Mouse (Mus musculus): Measurements from ENCODE around the gene Sdad1.

The Sdad1 gene

DNA sequence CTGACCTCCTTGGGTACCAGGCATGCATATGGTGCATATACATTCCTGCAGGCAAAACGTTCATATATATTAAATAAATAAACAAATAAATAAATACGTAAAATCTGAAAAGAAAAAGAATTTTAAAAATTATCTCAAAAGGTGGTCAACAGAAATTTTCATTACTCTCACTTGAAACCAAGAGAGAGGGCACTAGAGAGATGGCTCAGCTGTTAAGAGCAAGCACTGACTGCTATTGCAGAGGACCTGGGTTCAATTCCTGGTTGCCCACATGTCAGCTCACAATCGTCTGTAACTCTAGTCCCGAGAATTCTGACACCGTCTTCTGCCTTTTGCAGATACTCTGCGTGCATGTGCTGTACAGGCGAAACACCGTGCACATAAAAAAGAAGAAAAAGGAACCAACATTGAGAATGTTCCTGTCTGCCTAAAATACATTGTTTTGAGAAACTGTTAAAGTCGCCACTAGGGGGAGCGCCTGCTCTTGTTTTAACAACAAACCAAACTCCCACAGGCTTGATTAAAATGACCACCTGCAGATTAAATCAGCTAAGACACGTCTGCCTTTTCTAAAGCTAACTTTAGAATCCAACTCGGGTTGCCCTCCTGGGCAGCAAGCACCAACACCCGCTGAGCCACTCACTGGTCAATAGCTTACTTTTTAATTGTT is 1.9 kb upstream of the Sdad1 start:
- DNase-seq (ENCODE audit: low spot score in 2 of 2) = peak; percentile 73 to 80

DNA sequence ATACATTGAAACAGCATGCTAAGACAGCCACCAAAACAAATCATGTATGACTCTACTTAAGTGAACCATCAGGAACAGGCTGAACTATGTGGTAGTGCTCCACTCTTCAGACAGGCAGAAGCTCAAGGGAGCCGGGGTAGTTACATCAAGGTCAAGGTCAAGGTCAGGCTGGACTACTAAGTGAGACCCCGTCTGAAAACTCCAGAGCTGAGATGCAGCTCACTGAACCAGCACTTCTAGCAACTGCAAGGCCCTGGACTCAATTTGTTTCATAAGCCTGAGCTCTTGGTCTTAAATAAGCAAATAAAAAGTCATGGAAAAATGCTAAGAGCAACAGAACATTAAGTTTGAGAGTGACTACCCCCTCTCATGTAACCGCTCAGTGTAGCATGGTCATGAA is 6.0 kb downstream of the Sdad1 start:
- DNase-seq (ENCODE audit: low spot score in 2 of 2) = no peak

DNA sequence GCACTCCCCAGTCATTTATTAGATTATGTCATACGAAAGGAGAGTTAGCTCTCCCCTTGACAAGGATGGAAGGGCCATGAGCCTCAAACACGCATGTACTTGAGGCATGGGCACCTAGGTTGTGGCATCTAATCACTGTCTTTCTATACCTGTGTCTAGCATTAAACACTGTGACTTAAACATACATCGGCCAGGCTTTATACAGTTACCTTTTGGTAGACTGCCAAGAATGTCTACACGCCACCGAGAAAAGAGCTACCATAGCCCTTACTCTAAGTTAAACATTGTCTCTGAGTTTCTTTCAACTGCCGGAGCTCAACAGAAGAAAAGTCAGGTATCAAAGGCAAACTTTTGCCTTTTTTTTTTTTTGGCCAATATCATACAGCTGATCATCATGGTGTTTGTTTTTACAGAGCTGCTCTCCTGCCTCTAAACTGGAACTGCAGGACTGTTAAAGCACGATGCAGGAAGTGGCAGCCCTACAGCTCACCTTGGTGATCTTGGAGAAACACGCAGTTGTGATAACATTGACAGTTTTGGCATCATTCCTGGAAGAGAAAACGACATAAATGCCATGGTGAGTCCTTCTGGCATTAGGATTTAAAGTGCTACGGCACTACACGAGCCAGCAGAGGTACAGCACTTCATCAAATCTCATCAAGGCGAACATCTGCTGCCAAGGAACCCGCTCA is 8.0 kb downstream of the Sdad1 start:
- no peak for DNase-seq (ENCODE audit: low spot score in 2 of 2)

DNA sequence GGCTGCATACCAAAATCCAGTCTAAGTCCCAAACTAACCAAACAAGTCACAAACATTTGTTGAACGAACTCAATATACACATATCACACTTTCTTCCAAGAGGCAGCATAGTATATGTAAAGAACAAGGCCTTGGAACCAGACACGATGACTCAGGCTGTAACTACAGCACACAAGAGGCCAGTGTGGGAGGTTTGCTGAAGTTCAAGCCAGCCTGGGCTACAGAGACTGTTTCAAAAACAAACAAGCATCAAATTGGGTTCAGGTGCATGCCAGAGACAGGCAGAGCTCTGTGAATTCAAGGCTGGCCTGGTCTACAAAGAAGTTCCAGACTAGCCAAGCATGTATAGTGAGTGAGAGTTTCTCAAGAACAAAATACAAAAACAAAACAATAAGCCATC is 15.8 kb downstream of the Sdad1 start:
- DNase-seq (ENCODE audit: low spot score in 2 of 2) = no peak

DNA sequence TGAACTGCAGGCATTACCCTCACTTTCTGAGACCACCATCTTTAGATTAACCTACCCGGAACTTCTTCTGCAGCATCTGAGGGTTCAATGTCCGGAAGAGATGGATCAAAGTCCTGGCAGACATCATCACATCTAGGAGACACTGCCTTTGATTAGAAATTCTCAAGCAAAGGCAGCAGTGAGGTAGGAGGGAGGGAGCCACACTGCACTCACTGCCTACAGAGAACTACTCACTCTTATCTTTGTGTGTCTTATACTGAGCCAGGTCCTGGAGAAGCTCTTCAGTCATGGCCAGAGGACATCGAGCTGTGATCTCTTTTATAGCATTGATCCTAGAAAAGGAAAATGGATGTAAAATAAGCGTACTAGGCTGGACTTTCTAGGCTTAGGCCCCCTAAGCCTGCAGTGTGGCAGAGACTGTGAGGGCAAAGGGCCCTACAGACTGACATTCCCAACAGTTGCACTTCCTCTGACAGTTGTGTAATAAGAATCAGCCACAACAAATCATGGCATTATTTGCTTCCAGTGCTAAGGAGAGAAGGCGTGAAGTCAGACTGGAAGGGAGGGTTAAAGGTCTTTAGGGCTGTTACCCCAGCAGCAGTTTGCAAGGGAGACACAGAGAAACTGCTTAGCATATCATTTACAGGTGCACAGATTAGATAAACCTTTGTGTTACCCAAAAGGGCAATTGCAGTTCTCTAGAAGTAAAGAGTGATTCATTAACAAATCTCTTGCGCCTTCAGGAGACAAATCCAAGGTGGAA is 18.4 kb downstream of the Sdad1 start:
- DNase-seq (ENCODE audit: low spot score in 2 of 2) = no peak

DNA sequence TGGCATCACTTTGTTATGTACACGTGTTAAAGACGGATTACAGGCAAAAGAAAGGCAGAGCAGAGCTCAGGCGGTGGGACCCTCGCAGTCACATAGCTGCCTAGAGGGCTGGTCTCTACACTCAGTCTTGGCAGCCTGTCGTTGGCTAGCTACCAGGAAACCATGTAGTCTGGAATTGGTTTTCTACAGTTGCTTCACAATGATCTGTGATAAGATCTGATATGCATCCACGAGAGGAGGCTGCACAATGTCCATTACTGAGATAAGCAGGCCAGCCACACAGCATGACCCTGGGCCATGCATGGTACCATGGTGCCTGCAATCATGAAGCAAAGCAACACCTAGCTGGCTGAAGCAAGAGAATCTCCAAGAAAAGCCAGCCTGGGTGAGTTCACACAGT is 22.4 kb downstream of the Sdad1 start:
- no peak for DNase-seq (ENCODE audit: low spot score in 2 of 2)

DNA sequence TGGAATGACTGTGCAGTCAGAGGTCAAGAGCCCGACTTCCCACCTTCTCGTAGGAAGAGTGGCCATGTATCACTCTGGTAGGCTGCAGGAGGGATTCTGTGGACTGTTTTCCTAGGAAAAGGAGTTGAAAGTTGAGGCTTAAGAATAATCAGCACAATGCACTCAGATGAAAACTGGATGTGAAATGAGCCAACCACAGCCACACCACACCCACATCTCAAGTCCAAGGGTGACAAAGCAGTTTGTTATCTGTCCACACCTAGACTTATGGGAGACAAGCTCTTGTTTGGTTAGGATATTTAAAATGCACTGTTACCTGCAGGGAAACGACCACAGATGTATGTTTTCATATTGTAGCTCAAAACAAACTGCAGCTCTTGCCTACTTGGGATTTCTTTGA is 27.2 kb downstream of the Sdad1 start:
- no peak for DNase-seq (ENCODE audit: low spot score in 2 of 2)

DNA sequence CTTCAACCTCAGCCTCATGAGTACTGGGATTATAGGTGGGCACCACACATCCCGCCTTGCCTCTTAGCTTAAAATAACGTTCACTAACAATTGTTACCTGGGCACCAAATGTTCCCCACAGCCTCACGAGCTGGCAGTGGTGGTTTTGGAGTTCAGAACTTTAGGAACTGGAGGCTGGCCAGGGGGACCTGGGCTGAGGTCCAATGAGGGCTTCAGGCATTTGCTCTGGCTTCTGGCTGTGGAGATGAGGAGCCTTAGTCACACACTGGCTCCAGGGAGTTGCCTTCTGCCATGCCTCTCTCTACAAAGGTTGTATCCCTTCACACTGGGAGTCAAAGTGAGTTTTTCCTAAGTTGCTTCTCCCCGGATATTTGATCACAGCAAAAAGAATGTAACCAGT is 27.7 kb downstream of the Sdad1 start:
- no peak for DNase-seq (ENCODE audit: low spot score in 2 of 2)

DNA sequence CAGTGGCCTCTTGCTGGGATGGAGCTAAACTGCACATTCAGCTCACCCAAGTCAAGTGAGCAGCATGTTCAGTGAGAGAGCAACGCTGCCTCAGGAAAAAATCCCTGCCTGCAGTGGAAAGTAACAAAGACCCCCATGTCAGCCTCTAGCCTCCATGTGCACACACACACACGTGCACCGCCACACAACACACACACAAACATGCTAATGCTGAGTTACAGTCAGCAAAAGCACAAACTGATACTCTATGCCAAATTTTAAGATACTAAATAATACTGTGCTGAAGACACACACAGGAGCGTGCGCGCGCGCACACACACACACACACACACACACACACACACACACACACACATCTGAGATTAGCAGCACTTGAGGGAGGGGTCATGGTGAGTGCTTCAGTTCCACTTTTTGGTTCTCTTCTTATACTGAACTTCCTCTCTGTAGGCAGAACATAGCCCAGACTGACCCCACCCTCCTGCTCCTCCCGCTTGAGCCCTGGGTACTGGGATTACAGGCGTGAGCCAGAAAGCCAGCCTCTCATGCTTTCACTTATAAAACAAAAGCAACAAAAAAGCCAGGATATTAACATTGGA is 31.2 kb downstream of the Sdad1 start:
- DNase-seq (ENCODE audit: low spot score in 2 of 2) = no peak

DNA sequence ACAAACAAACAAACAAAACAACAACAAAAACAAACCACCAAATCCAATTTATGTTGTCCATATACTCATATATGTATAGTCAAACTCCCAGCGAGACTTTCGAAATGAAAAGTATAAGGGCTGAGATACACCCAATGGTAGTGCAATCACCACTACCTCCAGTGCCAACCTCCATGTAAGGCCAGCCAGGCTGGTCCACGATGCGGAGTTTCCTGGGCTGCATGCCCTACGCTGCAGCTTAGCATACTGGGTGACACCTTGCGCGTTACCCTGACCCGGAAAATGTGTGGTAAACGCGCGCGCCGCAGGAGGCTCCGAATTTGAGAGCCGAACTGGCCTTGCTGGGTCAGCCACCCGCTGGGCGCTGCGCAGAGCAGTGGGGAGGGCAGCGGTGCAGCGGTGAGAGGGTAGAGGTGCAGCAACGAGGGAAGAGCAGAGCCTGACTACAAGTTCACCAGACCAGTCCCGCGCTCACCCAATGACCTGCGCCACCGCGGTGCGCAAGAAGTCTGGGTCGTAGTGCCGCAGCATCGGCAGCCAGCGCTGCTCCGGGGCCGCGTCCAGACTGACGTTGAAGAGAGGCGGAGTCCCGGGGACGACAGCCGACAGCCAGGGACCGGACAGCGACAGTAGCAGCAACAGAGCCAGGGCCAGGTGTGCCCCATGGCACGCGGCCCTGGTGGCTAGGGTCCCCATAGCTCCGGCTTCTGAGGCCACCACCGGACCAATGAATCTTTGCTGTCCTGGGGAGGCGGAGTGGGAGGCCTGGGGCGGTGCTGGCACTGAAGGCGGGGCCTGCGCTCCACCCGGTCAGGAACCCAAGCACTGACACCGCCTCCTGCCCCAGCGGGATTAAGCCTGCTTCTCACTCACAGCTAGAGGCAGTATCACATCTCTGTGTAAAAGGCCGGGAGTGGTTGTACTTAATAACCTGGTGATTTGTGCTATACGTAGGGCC is 32.6 kb downstream of the Sdad1 start, which contains the start of gene Naaa:
Naaa (minus strand) TSS at position 734 of the 958 bp plus-strand sequence.
- peak; percentile 63 to 71 for DNase-seq (ENCODE audit: low spot score in 2 of 2)

DNA sequence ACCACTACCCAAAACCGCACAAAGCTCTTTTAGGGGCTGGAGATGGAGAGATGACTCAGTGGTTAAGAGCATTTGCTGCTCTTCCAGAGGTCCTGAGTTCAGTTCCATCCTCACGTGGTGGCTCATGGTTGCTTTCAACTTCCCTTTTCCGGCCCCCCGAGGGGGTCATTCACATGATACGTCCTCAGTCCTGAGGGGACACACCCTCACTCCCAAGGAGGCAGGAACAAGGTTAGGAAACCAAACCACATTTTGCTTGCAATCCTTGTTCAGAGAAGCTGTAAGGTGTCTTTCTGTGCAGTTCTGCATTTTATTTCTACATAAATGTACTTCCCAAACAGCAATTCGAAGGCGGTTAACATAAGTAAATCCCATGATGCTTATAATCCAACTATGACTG is 39.8 kb downstream of the Sdad1 start:
- DNase-seq (ENCODE audit: low spot score in 2 of 2) = no peak

DNA sequence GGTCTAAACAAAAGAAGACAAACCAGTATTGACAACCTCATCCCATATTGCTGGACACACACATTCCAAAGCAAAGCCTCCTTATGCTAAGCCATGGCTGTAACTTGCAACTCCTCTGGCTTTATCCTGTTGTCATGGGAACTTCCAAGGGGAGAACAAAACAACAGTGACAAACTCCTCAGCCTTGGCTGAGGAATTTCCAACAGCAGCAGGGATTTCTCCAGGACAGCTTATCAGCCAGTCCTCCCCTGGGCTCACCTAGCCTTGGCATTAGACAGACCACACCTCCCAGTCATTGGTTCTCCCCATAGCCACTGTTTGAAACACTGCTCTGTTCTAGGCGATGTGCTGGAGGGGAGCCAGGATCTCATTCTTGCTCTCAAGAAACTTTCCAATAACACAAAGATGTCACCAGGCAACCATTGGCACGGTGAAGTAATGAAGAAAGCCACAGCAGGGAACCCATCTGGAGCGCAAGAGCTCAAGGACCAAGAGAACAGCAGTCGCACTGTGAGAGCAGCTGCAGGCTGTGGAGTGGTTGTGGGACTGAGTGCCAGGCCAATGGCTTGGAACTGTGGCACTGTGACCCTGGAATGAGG is 46.4 kb downstream of the Sdad1 start:
- DNase-seq (ENCODE audit: low spot score in 2 of 2) = peak; percentile 70 to 85

DNA sequence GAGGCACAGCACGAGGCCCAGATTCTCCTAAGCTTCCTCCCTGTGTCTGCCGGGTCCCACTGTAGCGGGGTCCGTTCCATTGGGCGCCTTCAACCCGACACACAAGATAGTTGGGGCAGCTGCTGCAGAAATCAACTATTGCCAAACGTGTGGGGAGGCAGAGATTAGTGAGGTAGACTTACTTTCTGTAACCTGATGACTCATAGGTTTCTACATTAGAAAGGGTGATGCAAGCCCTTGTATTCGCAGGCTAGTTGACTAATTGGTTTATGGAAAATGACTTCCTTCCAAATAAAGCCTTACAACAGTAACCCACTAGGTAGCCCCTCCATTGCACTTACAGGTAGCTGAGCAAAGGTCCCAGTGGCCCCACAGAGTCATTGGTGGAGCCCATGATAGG is 47.6 kb downstream of the Sdad1 start:
- DNase-seq (ENCODE audit: low spot score in 2 of 2) = no peak

DNA sequence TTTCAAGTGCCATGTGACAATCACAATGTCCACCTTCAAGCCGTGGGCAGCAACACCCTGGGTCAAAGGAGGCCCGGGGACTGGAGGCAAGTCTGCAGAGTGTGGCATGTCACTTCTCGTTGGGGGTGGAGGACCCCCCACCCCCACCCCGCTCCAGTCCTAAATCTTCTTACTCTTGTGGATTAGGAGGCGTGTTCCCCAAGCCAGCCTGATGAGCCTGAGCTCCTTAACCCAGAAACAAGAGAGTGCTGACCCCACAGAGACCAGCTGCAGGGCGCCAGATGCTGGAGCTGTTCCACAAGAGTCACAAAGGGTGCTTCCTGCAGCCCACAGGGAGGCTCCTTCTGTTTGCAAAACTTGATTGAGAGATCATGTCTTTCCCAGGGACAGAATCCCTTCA is 54.1 kb downstream of the Sdad1 start, which contains the start of gene Ppef2:
Ppef2 (minus strand) TSS at position 61 of the 400 bp plus-strand sequence.
- DNase-seq (ENCODE audit: low spot score in 2 of 2) = no peak

DNA sequence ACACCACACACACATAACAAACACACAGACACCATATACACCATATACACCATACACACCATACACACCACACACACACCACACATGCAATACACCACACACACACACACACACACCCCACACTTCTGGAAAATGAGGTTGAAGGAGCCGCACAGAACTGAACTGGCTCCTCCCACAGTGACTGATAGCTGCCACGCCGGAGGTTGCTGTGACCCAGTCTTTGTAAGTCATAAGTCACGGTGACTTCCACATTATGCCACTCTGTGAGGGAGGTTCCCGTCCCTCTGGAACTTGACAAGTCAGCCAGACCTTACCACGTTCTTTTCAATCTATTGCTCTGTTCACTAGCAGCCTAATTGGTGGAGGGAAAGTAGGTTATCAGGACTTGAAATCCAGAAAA is 55.8 kb downstream of the Sdad1 start:
- DNase-seq (ENCODE audit: low spot score in 2 of 2) = no peak

DNA sequence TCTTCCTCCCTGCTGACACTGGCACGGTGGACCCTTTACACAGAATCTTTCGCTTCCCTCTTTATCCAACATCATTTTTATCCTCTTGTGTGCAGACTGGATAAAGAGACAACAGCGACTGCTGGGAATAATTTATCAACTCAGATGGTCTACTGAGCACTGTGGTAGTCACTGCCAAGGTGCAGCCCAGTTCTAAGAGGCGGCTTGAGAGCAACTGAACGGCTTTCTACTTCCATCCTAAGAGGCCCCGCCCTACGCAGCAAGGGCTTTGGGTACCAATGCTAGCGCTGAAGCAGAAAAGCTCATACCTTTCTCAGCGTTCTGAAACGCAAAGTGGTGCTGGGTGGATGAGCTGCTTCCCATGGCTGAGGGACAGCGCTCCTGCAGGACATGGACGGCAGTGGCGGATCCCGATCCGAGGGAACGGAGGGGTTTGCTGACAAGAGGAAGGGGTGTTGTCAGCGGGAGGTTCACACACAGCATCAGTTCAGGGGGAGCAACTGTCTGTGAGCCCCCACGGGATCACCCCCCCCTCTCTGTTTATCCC is 57.4 kb downstream of the Sdad1 start:
- DNase-seq (ENCODE audit: low spot score in 2 of 2) = no peak

DNA sequence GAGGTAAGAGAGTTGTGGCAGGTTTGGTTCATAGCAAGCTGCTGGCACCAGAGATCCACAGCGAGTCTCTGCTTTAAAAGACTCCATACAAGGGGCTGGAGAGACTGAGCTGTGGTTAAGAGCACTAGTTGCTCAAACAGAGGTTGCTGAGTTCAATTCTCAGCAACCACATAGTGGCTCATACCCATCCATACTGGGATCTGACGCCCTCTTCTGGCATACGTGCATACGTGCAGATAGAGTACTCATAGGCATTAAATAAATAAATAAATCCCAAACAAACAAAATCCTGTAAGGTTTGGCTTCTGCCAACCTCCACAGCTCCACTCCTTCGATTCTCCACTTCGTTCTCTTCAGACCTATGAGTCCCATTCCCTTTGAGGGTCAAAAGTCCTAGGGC is 58.2 kb downstream of the Sdad1 start:
- DNase-seq (ENCODE audit: low spot score in 2 of 2) = no peak

DNA sequence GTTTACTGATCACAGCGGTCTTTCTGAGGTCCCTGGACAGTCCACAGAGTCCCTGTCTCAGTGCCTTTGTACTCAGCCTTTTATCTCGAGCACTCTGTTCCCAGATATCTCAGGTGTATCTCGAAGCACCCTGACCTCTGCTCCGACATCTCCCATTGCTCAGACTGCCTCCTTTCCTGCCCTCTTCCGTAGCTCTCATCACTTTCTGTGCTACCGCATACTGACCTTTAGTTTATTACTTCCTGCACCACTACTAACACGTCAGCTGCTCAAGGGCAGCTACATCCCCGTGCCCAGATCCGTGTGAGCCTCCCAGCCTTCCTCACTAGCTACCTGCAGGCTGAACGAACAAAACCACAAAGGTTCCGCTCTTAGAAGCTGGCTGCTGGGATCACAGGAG is 61.7 kb downstream of the Sdad1 start:
- DNase-seq (ENCODE audit: low spot score in 2 of 2) = no peak

DNA sequence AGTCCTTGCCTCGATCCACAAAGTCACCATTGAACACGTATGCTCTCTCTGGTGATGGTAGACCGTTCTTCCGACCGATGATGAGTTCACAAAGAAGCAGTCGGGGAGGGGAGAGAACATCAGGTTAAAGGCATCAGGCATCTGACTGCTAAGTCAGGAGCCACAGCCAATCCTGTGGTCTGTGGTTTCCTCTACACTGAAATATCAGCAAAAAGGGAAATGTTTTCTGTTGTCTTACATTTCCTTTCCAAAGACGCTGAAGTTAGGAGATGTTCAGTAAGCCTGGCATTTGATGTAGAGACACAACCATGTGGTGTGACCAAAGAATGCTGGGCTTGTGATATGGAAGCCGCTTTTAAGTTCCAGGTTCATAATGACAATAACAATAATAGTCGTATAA is 64.8 kb downstream of the Sdad1 start:
- no peak for DNase-seq (ENCODE audit: low spot score in 2 of 2)

DNA sequence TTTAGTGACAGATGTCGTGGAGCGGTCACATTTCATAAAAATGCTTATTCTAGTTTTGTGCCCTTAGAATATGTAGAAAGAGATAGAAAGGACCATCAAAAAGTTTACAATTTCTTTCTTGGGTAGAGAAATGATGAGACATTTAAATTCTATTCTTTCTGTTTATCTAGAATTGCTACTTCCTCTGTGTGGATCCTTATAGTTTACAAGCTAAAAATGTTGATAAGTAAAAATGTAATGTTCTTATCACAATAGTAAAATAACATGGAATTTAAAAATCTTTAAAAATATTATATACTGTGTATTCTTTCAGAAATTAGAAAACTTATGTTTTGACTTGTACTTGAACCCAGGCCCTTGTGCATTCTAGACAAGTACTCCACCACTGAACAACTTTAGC is 65.4 kb downstream of the Sdad1 start:
- DNase-seq (ENCODE audit: low spot score in 2 of 2) = no peak

DNA sequence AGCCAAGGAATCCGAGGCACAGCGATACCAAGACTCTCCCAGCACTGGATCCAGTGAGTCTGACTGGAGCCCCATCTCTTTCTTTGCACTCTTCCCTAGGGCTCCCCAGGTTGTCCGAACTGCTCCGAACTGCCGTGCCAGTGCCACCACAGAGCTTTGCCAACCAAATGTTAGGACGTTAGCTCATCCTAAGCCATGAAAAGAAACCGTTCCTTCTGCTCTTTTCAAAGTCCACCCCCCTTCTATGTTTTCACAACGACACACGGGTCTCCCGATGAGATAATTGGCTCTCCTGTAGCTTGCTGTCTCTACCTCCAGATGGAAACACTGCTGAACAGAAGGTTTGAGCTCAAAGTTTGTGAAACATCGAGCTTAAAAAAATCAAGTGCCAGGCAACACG is 69.5 kb downstream of the Sdad1 start:
- no peak for DNase-seq (ENCODE audit: low spot score in 2 of 2)

Measured in frontal cortex, postnatal 10 days (tissue).